Mouse (Mus musculus) thymus, adult 2 months (tissue): ENCODE data around the gene Dirc2. TPM values are rescaled to one million over a fixed set of nuclear protein-coding genes. Genes with fewer than 3 reads are reported as not detected.

Experiments used
- DNase-seq: peaks from one replicate; pipeline ENCODE4 v3.0.0; 2021
- H3K27ac ChIP-seq: fragments of 200-500 bp; 2 replicates; pipeline ENCODE4 v1.5.1; 2012; ENCODE audit warnings: low read length, control low read depth; ENCODE audit not compliant: control insufficient read depth, insufficient read depth
- H3K27me3 ChIP-seq: fragments of 200-500 bp; 2 replicates; pipeline ENCODE4 v1.6.1; 2012; ENCODE audit warnings: mild to moderate bottlenecking, low read length, moderate library complexity, mixed read lengths; ENCODE audit not compliant: control insufficient read depth, insufficient read depth
- H3K36me3 ChIP-seq: fragments of 200-500 bp; 2 replicates; pipeline ENCODE4 v1.6.1; 2012; ENCODE audit warnings: mild to moderate bottlenecking, low read length, moderate library complexity; ENCODE audit not compliant: control insufficient read depth, insufficient read depth
- H3K4me1 ChIP-seq: fragments of 200-500 bp; replicated peaks from 2 replicates; pipeline ENCODE4 v1.6.1; 2012; ENCODE audit warnings: low read length; ENCODE audit not compliant: control insufficient read depth, insufficient read depth
- H3K4me3 ChIP-seq: fragments of 200-500 bp; 2 replicates; pipeline ENCODE4 v1.5.1; 2012; ENCODE audit warnings: mild to moderate bottlenecking, low read length, control low read depth, moderate library complexity; ENCODE audit not compliant: control insufficient read depth, insufficient read depth
- CTCF ChIP-seq: fragments of 200-500 bp; IDR thresholded peaks from 2 replicates; pipeline ENCODE4 v1.5.1; 2012; ENCODE audit warnings: mild to moderate bottlenecking, control low read depth, low read length, moderate library complexity, borderline replicate concordance; ENCODE audit not compliant: control insufficient read depth, poor library complexity, insufficient read depth; ENCODE audit errors: extremely low read depth
- POLR2A ChIP-seq: fragments of 200-500 bp; IDR thresholded peaks from 2 replicates; pipeline ENCODE4 v1.6.1; 2012; ENCODE audit warnings: mild to moderate bottlenecking, low read length, control low read depth, moderate library complexity; ENCODE audit not compliant: control insufficient read depth, poor library complexity, insufficient read depth; ENCODE audit errors: extremely low read depth
- WGBS: fragments of 180-500 bp; shearing (Covaris S2); methylation state at CpG from one replicate; pipeline ENCODE4 v1.1.7; 2018; 5-methylcytosine and 5-hydroxymethylcytosine counted together
- polyA plus RNA-seq: library from polyadenylated mRNA; depleted of rRNA; stranded (reverse); fragments of >200 nt; gene quantifications from 2 replicates; pipeline ENCODE4 v1.2.3, GENCODE M21; 2012; rRNA removed

The Dirc2 gene
- polyA plus RNA-seq = 39.6 and 43.2 TPM in 2 replicates

- under 1% methylated on average over 75 of the region's 78 CpGs for whole genome bisulfite sequencing
- peak; percentile 68 for DNase-seq
- H3K4me1 ChIP-seq = peaks cover 29% of the 10 kb centered on the region
Observed at GRCm38 (mm10) chr16:35768785-35769642, at the start of gene Dirc2. TSS of gene Dirc2 (minus strand) at chr16:35769356.

GRCm38 (mm10) chr16:35817255-35818089, 48.3 kb upstream of the Dirc2 start:
- TF ChIP-seq POLR2A (no peak), CTCF (peak; percentile 98)
- H3K4me1 ChIP-seq = peaks cover 4% of the 10 kb centered on the region
- DNase-seq = peak; percentile 87
- 27% methylated on average over 13 of the region's 13 CpGs for WGBS
- no peaks in the 10 kb centered on the region for H3K36me3 ChIP-seq
- no peaks in the 10 kb centered on the region for H3K27me3 ChIP-seq
- H3K4me3 ChIP-seq = no peak overlapping the region
- no peak overlapping the region for H3K27ac ChIP-seq

More at GRCm38 (mm10) chr16:35768785-35769642, at the start of gene Dirc2:
- TF ChIP-seq POLR2A = peak; percentile 35; the same call in 1 of the 2 replicates
- 0 out of 2 replicates have a peak, but pooled peaks have one; percentile 33 for TF ChIP-seq CTCF
- H3K27ac ChIP-seq = peak within 1 kb of the TSS; percentile 78
- peak within 1 kb of the TSS; percentile 76 for H3K4me3 ChIP-seq
- no peaks in the 10 kb centered on the region for H3K36me3 ChIP-seq
- no peaks in the 10 kb centered on the region for H3K27me3 ChIP-seq

- H3K27me3 ChIP-seq = no peaks in the 10 kb centered on the region
- no peak overlapping the region for H3K27ac ChIP-seq
- no peak for DNase-seq
- WGBS = 85% methylated on average over 3 of the region's 3 CpGs
- no peaks in the 10 kb centered on the region for H3K36me3 ChIP-seq
- H3K4me3 ChIP-seq = no peak overlapping the region
- peaks cover 4% of the 10 kb centered on the region for H3K4me1 ChIP-seq
- TF ChIP-seq POLR2A (no peak), CTCF (no peak)
Observed at GRCm38 (mm10) chr16:35813119-35813518, 44.0 kb upstream of the Dirc2 start.

- no peak overlapping the region for H3K4me3 ChIP-seq
- no peak for DNase-seq
- H3K36me3 ChIP-seq = peaks cover 6% of the 10 kb centered on the region; the same call in 1 of the 2 replicates
- WGBS = 100% methylated on average over 2 of the region's 2 CpGs
- TF ChIP-seq CTCF (no peak), POLR2A (no peak)
- H3K27me3 ChIP-seq = no peaks in the 10 kb centered on the region
- H3K27ac ChIP-seq = no peak overlapping the region
- H3K4me1 ChIP-seq = no peaks in the 10 kb centered on the region
Observed at GRCm38 (mm10) chr16:35808838-35809237, 39.7 kb upstream of the Dirc2 start.

GRCm38 (mm10) chr16:35807663-35807992, 38.5 kb upstream of the Dirc2 start:
- no peak overlapping the region for H3K4me3 ChIP-seq
- no peaks in the 10 kb centered on the region for H3K4me1 ChIP-seq
- H3K27ac ChIP-seq = no peak overlapping the region
- TF ChIP-seq POLR2A = no peak
- no peak for TF ChIP-seq CTCF
- WGBS = 97% methylated on average over 4 of the region's 4 CpGs
- no peak for DNase-seq
- H3K27me3 ChIP-seq = no peaks in the 10 kb centered on the region
- peaks cover 6% of the 10 kb centered on the region; the same call in 1 of the 2 replicates for H3K36me3 ChIP-seq

GRCm38 (mm10) chr16:35806973-35807662, 38.0 kb upstream of the Dirc2 start:
- DNase-seq = no peak
- H3K4me3 ChIP-seq = no peak overlapping the region
- no peak overlapping the region for H3K27ac ChIP-seq
- H3K36me3 ChIP-seq = peaks cover 6% of the 10 kb centered on the region; the same call in 1 of the 2 replicates
- H3K27me3 ChIP-seq = no peaks in the 10 kb centered on the region
- 94% methylated on average over 6 of the region's 6 CpGs for WGBS
- TF ChIP-seq CTCF (no peak), POLR2A (no peak)
- no peaks in the 10 kb centered on the region for H3K4me1 ChIP-seq
